ENCODE assay signal across 15 mouse cellular contexts in the genomic region with DNA sequence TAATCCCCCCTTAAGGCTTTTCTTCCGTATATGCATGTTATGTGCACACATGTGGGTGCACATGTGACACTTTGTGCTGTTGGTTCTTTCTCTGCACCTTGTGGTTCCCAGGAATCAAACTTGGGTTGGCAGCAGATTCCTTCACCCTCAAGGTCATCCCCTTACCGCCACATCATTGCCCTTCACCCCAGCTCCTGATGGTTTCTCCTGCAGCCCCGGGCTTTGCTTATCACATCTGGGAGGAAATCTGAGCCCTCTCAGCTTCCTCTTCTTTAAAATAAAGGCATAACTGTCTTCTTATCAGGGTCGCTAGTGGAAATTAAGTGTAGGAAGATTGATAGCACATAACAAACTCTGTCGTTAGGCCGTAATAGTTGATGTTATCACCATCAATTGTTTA. TPM values are rescaled to one million over a fixed set of nuclear protein-coding genes. Genes with fewer than 3 reads are reported as not detected.
DNase-seq lines count a peak whose midpoint lies in the region; TF ChIP-seq lines count a peak whose summit lies in the region.
"Had no signal": no experiment of that assay in that cellular context is flagged by ENCODE, and none has a peak within 500 bp of the region (broad histone marks: within the 10 kb centered on the region; RNA-seq: fewer than 3 reads in every experiment).

No protein-coding gene starts in this region.

- H3K9me3 ChIP-seq in MEL (replicated peaks; ENCODE audit: insufficient read depth, low read length), result no peaks in the 10 kb centered on the region
- H3K9me3 ChIP-seq: embryonic facial prominence, embryonic 12.5 days; forebrain, embryonic 15.5 days; heart, embryonic 15.5 days; hindbrain, embryonic 15.5 days had no signal

- H3K4me3 ChIP-seq in MEL (ENCODE audit: control insufficient read depth in 1 of 2, insufficient read depth in 1 of 2, low read depth in 2 of 2, low read length in 2 of 2) (no peak overlapping the region), macrophage (ENCODE audit: inconsistent target) (no peak overlapping the region)
- H3K4me3 ChIP-seq: embryonic facial prominence, embryonic 12.5 days; forebrain, embryonic 15.5 days; heart, embryonic 15.5 days; hindbrain, embryonic 15.5 days had no signal

- no peak overlapping the region for H3K9ac ChIP-seq in MEL (ENCODE audit: control insufficient read depth, low read depth, low read length, poor library complexity, severe bottlenecking)
- H3K9ac ChIP-seq: embryonic facial prominence, embryonic 12.5 days; forebrain, embryonic 15.5 days; heart, embryonic 15.5 days; hindbrain, embryonic 15.5 days had no signal

- H3K27ac ChIP-seq in MEL (ENCODE audit: control insufficient read depth, low read depth, low read length), result no peak overlapping the region
- H3K27ac ChIP-seq in macrophage, result 0 out of 2 replicates have a peak overlapping the region, but pooled peaks have one; percentile 70
- H3K27ac ChIP-seq: embryonic facial prominence, embryonic 12.5 days; forebrain, embryonic 15.5 days; heart, embryonic 15.5 days; hindbrain, embryonic 15.5 days had no signal

- no peaks in the 10 kb centered on the region for H3K27me3 ChIP-seq in MEL (ENCODE audit: control insufficient read depth in 1 of 2, insufficient read depth in 2 of 2, low read length in 2 of 2)
- H3K27me3 ChIP-seq: embryonic facial prominence, embryonic 12.5 days; forebrain, embryonic 15.5 days; heart, embryonic 15.5 days; hindbrain, embryonic 15.5 days had no signal

- TF ChIP-seq EP300 in MEL (IDR thresholded peaks at IDR 0.05; ENCODE audit: low read depth in 1 of 2, low read length in 2 of 2), result peak; percentile 69 to 87

- intact Hi-C loops in heart, postnatal 10 days (cut with DNase I), result no loop called here

- DNase-seq in heart, adult 11 months, result peak; percentile 21
- DNase-seq in heart, postnatal 10 days, result no peak
- DNase-seq in 416B (ENCODE audit: low read depth), result peak; percentile 92
- peak; percentile 51 for DNase-seq in MEL (ENCODE audit: low read depth, low spot score)
- no peak for DNase-seq in embryo, embryonic 9.5 days (ENCODE audit: extremely low spot score)
- DNase-seq: adrenal gland, postnatal 10 days; cerebellum, adult 18-20 months; cerebellum, adult 9-11 months; cerebellum, postnatal 36 days; gastrocnemius, postnatal 10 days had no signal

- H3K36me3 ChIP-seq in MEL (ENCODE audit: control insufficient read depth in 1 of 2, insufficient read depth in 2 of 2, low read length in 2 of 2) (peaks cover 0 to 43% of the 10 kb centered on the region in 2 experiments; a peak in 2 of 4 replicates), macrophage (ENCODE audit: inconsistent target) (no peaks in the 10 kb centered on the region)
- H3K36me3 ChIP-seq: embryonic facial prominence, embryonic 12.5 days; forebrain, embryonic 15.5 days; heart, embryonic 15.5 days; hindbrain, embryonic 15.5 days had no signal

- 27% methylated on average over 6 of the region's 6 CpGs for WGBS in macrophage (ENCODE audit: missing documents)

- H3K79me2 ChIP-seq in MEL (ENCODE audit: control insufficient read depth, insufficient read depth, low read length, poor library complexity), result peaks cover 52% of the 10 kb centered on the region
- peaks cover 78% of the 10 kb centered on the region for H3K79me2 ChIP-seq in macrophage (ENCODE audit: inconsistent target)

- TF ChIP-seq CTCF in MEL (IDR thresholded peaks at IDR 0.05 in 2 of 3, conservative IDR thresholded peaks at IDR 0.05 in 1 of 3; ENCODE audit: control insufficient read depth in 1 of 3, insufficient read depth in 1 of 3, low read depth in 2 of 3, low read length in 3 of 3, poor library complexity in 1 of 3, severe bottlenecking in 1 of 3), result no peak

- peaks cover 5 to 46% of the 10 kb centered on the region in 2 experiments for H3K4me1 ChIP-seq in MEL (ENCODE audit: control insufficient read depth in 1 of 2, insufficient read depth in 2 of 2, low read length in 2 of 2)

- no peak for TF ChIP-seq POLR2A in MEL (IDR thresholded peaks at IDR 0.05; ENCODE audit: control insufficient read depth in 1 of 2, insufficient read depth in 1 of 2, low read depth in 1 of 2, low read length in 2 of 2, poor library complexity in 1 of 2)

- no peak for TF ChIP-seq RAD21 in MEL (IDR thresholded peaks at IDR 0.05; ENCODE audit: low read depth, low read length)

TF ChIP-seq in MEL, 35 proteins besides CTCF, POLR2A, EP300 and RAD21:
- no peak for TF ChIP-seq ZMIZ1 (IDR thresholded peaks at IDR 0.05; ENCODE audit: low read depth, low read length)
- TF ChIP-seq JUND (IDR thresholded peaks at IDR 0.05; ENCODE audit: low read depth, low read length), result no peak
- peak; percentile 67 for TF ChIP-seq ETS1 (IDR thresholded peaks at IDR 0.05; ENCODE audit: low read depth, low read length)
- no peak for TF ChIP-seq MAZ (IDR thresholded peaks at IDR 0.05; ENCODE audit: low read depth, low read length)
- TF ChIP-seq POLR2AphosphoS5 (IDR thresholded peaks at IDR 0.05; ENCODE audit: borderline replicate concordance, low read depth, low read length), result no peak
- TF ChIP-seq SIN3A (IDR thresholded peaks at IDR 0.05; ENCODE audit: low read length), result peak; percentile 57; the same call in 1 of the 2 replicates
- TF ChIP-seq USF2 (IDR thresholded peaks at IDR 0.05; ENCODE audit: borderline replicate concordance in 1 of 2, insufficient read depth in 1 of 2, low read depth in 1 of 2, low read length in 2 of 2), result no peak
- TF ChIP-seq TCF12 (IDR thresholded peaks at IDR 0.05; ENCODE audit: low read depth, low read length), result peak; percentile 79
- no peak for TF ChIP-seq KAT2A (conservative IDR thresholded peaks at IDR 0.05; ENCODE audit: low read depth, low read length)
- TF ChIP-seq GATA1 (IDR thresholded peaks at IDR 0.05; ENCODE audit: low read depth, low read length), result peak; percentile 95
- TF ChIP-seq E2F4 (IDR thresholded peaks at IDR 0.05; ENCODE audit: borderline replicate concordance, low read depth, low read length), result no peak
- TF ChIP-seq SMC3 (IDR thresholded peaks at IDR 0.05; ENCODE audit: low read depth, low read length), result no peak
- TF ChIP-seq POLR2AphosphoS2 (IDR thresholded peaks at IDR 0.05; ENCODE audit: low read length), result no peak
- no peak for TF ChIP-seq USF1 (IDR thresholded peaks at IDR 0.05; ENCODE audit: low read depth, low read length)
- TF ChIP-seq MXI1 (IDR thresholded peaks at IDR 0.05; ENCODE audit: low read depth, low read length), result 0 out of 2 replicates have a peak, but pooled peaks have one; percentile 31
- TF ChIP-seq GABPA (IDR thresholded peaks at IDR 0.05; ENCODE audit: low read depth, low read length), result no peak
- TF ChIP-seq UBTF (IDR thresholded peaks at IDR 0.05; ENCODE audit: borderline replicate concordance, insufficient read depth, low read depth, low read length), result no peak
- TF ChIP-seq MYB (IDR thresholded peaks at IDR 0.05; ENCODE audit: low read depth, low read length), result peak; percentile 62; the same call in 1 of the 2 replicates
- no peak for TF ChIP-seq CHD2 (IDR thresholded peaks at IDR 0.05; ENCODE audit: low read length)
- peak; percentile 42; the same call in 1 of the 2 replicates for TF ChIP-seq BHLHE40 (IDR thresholded peaks at IDR 0.05; ENCODE audit: borderline replicate concordance, low read depth, low read length)
- TF ChIP-seq MAFK (IDR thresholded peaks at IDR 0.05; ENCODE audit: borderline replicate concordance, low read depth, low read length), result no peak
- peak; percentile 98 for TF ChIP-seq RCOR1 (IDR thresholded peaks at IDR 0.05; ENCODE audit: low read depth, low read length)
- no peak for TF ChIP-seq ZNF384 (IDR thresholded peaks at IDR 0.05; ENCODE audit: low read depth, low read length)

RNA-seq across cellular contexts. Expression of gene Gnptab, which starts 3.1 kb away (rescaled TPM):
- 10 to 100 TPM; 33.1 to 36.8 TPM for total RNA-seq in heart, postnatal 10 days (2021)
- total RNA-seq in MEL (2012; rRNA removed), result 14.2 and 15.1 TPM in 2 replicates
- polyA plus RNA-seq in MEL (2012; ENCODE audit: insufficient read depth in 1 of 2, insufficient read length in 2 of 2, low read depth in 1 of 2, low replicate concordance in 2 of 2, missing spikeins in 1 of 2) (10 to 100 TPM in 1 of 2 experiments, not detected in 1; 24.1 TPM), macrophage (2018) (34.0 to 83.1 TPM (median 76.6 TPM) in 3 replicates)
- total RNA-seq in macrophage (2018; cell fraction: chromatin; rRNA removed), result 100 to 1,000 TPM in 13 of 26 experiments, 10 to 100 TPM in 13; 28.8 to 151 (median 99.6) TPM
- 10 to 100 TPM; 32.2 to 72.7 (median 51.5) TPM for total RNA-seq in macrophage (2018; cell fraction: cytosol; rRNA removed)
- 100 to 1,000 TPM in 5 of 26 experiments, 10 to 100 TPM in 21; 45.1 to 176 (median 89.0) TPM for total RNA-seq in macrophage (2018; cell fraction: nucleus; rRNA removed)

RNA-seq across cellular contexts. Expression of gene Dram1, which starts 3.1 kb away (rescaled TPM):
- total RNA-seq in heart, postnatal 10 days (2021), result 1 to 10 TPM; 3.0 to 4.2 TPM
- total RNA-seq in MEL (2012; rRNA removed), result not detected in 2 replicates
- polyA plus RNA-seq in MEL (2012; ENCODE audit: insufficient read depth in 1 of 2, insufficient read length in 2 of 2, low read depth in 1 of 2, low replicate concordance in 2 of 2, missing spikeins in 1 of 2) (under 1 TPM in 1 of 2 experiments, not detected in 1; 0.17 TPM), macrophage (2018) (15.4 to 26.6 TPM (median 23.8 TPM) in 3 replicates)
- 10 to 100 TPM in 23 of 26 experiments, 1 to 10 TPM in 3; 7.2 to 72.1 (median 20.8) TPM for total RNA-seq in macrophage (2018; cell fraction: chromatin; rRNA removed)
- total RNA-seq in macrophage (2018; cell fraction: cytosol; rRNA removed), result 10 to 100 TPM; 13.4 to 41.9 (median 20.7) TPM
- 100 to 1,000 TPM in 2 of 26 experiments, 10 to 100 TPM in 24; 17.4 to 114 (median 41.6) TPM for total RNA-seq in macrophage (2018; cell fraction: nucleus; rRNA removed)

Comparison
In these comparisons a context has a peak if more than half of its experiments do, and no peak if none do; other contexts are left out.
1. DNase-seq: peak in heart, adult 11 months (single experiment), 416B (single experiment) and MEL (single experiment); none in heart, postnatal 10 days (0 of 2) and embryo, embryonic 9.5 days (single experiment).